Mouse (Mus musculus) kidney, embryonic 14.5 days (tissue): ENCODE results near the gene Arhgap10. TPM values are rescaled to one million over a fixed set of nuclear protein-coding genes. Genes with fewer than 3 reads are reported as not detected.

ENCODE experiments used
- ATAC-seq: fragments of 200-750 bp; cut with Nextera tagmentation; 2 replicates; pipeline ENCODE4 v1.8.0; 2017; ENCODE audit warnings: moderate number of reproducible peaks, mild to moderate bottlenecking, moderate TSS enrichment, moderate library complexity; ENCODE audit not compliant: low FRiP score, low TSS enrichment
- H3K27ac ChIP-seq: fragments of 300-500 bp; sonication (generic); 2 replicates; pipeline ENCODE4 v1.5.1; 2014; ENCODE audit warnings: low read depth, mild to moderate bottlenecking, low read length, moderate library complexity, mixed read lengths
- H3K27me3 ChIP-seq: fragments of 300-500 bp; sonication (generic); 2 replicates; pipeline ENCODE4 v1.6.1; 2014; ENCODE audit warnings: mild to moderate bottlenecking, low read length; ENCODE audit not compliant: control insufficient read depth, insufficient read depth
- H3K36me3 ChIP-seq: fragments of 300-500 bp; sonication (generic); 2 replicates; pipeline ENCODE4 v1.6.1; 2014; ENCODE audit warnings: low read length, mixed read lengths; ENCODE audit not compliant: control insufficient read depth, insufficient read depth
- H3K4me1 ChIP-seq: fragments of 300-500 bp; sonication (generic); 2 replicates; pipeline ENCODE4 v1.6.1; 2014; ENCODE audit warnings: low read length, mixed read lengths; ENCODE audit not compliant: control insufficient read depth, insufficient read depth
- H3K4me2 ChIP-seq: fragments of 300-500 bp; sonication (generic); replicated peaks from 2 replicates; pipeline ENCODE4 v1.6.1; 2014; ENCODE audit warnings: low read depth, mild to moderate bottlenecking, low read length
- H3K4me3 ChIP-seq: fragments of 300-500 bp; sonication (generic); 2 replicates; pipeline ENCODE4 v1.5.1; 2014; ENCODE audit warnings: mild to moderate bottlenecking, low read length
- H3K9ac ChIP-seq: fragments of 300-500 bp; sonication (generic); 2 replicates; pipeline ENCODE4 v1.6.1; 2014; ENCODE audit warnings: low read depth, mild to moderate bottlenecking, low read length, moderate library complexity
- H3K9me3 ChIP-seq: fragments of 300-500 bp; sonication (generic); 2 replicates; pipeline ENCODE4 v1.6.1; 2016; ENCODE audit warnings: low read length; ENCODE audit not compliant: control insufficient read depth
- WGBS: fragments of 180-500 bp; shearing (Covaris S2); extraction: QIAGEN DNeasy Blood & Tissue Kit; methylation state at CpG from one replicate; pipeline ENCODE4 v1.1.7; 2014; 5-methylcytosine and 5-hydroxymethylcytosine counted together
- polyA plus RNA-seq: library from polyadenylated mRNA; unstranded; fragments of >200 nt; fragmentation: Nextera tagmentation; extraction: Ambion mirVana; gene quantifications from 2 replicates; pipeline ENCODE4 v1.2.1, GENCODE M21; 2014

The Arhgap10 gene
- polyA plus RNA-seq, 1 experiment from 2014 or later = 29.4 TPM

- Histone ChIP-seq H3K9ac (no peak overlapping the region), H3K4me2 (no peak overlapping the region), H3K36me3 (peaks cover 11% of the 10 kb centered on the region), H3K27me3 (no peaks in the 10 kb centered on the region), H3K4me3 (no peak overlapping the region), H3K27ac (no peak overlapping the region), H3K9me3 (peaks cover 4% of the 10 kb centered on the region), H3K4me1 (no peaks in the 10 kb centered on the region)
- 94% methylated on average over 3 of the region's 3 CpGs for WGBS
- ATAC-seq = no peak
Observed at GRCm38 (mm10) chr8:77401934-77402333, 115.8 kb downstream of the Arhgap10 start.

- no peak overlapping the region for H3K4me2 ChIP-seq
- ATAC-seq = no peak
- peaks cover 8% of the 10 kb centered on the region for H3K9me3 ChIP-seq
- no peak overlapping the region for H3K9ac ChIP-seq
- 93% methylated on average over 5 of the region's 5 CpGs for WGBS
- H3K27me3 ChIP-seq = no peaks in the 10 kb centered on the region
- no peaks in the 10 kb centered on the region for H3K4me1 ChIP-seq
- no peak overlapping the region for H3K27ac ChIP-seq
- H3K4me3 ChIP-seq = no peak overlapping the region
- peaks cover 18% of the 10 kb centered on the region for H3K36me3 ChIP-seq
Observed at GRCm38 (mm10) chr8:77401140-77401539, 116.6 kb downstream of the Arhgap10 start.

GRCm38 (mm10) chr8:77384080-77384479 lies 133.7 kb downstream of the Arhgap10 start:
- Histone ChIP-seq H3K27me3 (no peaks in the 10 kb centered on the region), H3K9me3 (no peaks in the 10 kb centered on the region), H3K9ac (no peak overlapping the region), H3K36me3 (peaks cover 28% of the 10 kb centered on the region), H3K27ac (no peak overlapping the region), H3K4me2 (no peak overlapping the region), H3K4me1 (no peaks in the 10 kb centered on the region), H3K4me3 (no peak overlapping the region)
- ATAC-seq = no peak
- WGBS = 89% methylated on average over 6 of the region's 6 CpGs

- H3K27ac ChIP-seq = no peak overlapping the region
- no peak overlapping the region for H3K9ac ChIP-seq
- H3K27me3 ChIP-seq = no peaks in the 10 kb centered on the region
- H3K4me1 ChIP-seq = no peaks in the 10 kb centered on the region
- 89% methylated on average over 8 of the region's 8 CpGs for WGBS
- H3K4me3 ChIP-seq = no peak overlapping the region
- no peak for ATAC-seq
- no peak overlapping the region for H3K4me2 ChIP-seq
- no peaks in the 10 kb centered on the region for H3K9me3 ChIP-seq
- H3K36me3 ChIP-seq = peaks cover 28% of the 10 kb centered on the region
Observed at GRCm38 (mm10) chr8:77383671-77384070, 134.1 kb downstream of the Arhgap10 start.

- Histone ChIP-seq H3K36me3 (peaks cover 23% of the 10 kb centered on the region), H3K4me1 (no peaks in the 10 kb centered on the region), H3K27me3 (no peaks in the 10 kb centered on the region), H3K4me3 (no peak overlapping the region), H3K9me3 (no peaks in the 10 kb centered on the region), H3K9ac (no peak overlapping the region), H3K27ac (no peak overlapping the region), H3K4me2 (no peak overlapping the region)
- ATAC-seq = no peak
- 56% methylated on average over 6 of the region's 6 CpGs for WGBS
Observed at GRCm38 (mm10) chr8:77380844-77381243, 136.9 kb downstream of the Arhgap10 start.

- Histone ChIP-seq H3K4me1 (no peaks in the 10 kb centered on the region), H3K27me3 (no peaks in the 10 kb centered on the region), H3K4me3 (no peak overlapping the region), H3K27ac (no peak overlapping the region), H3K9ac (no peak overlapping the region), H3K4me2 (no peak overlapping the region), H3K36me3 (peaks cover 26% of the 10 kb centered on the region), H3K9me3 (no peaks in the 10 kb centered on the region)
- 67% methylated on average over 11 of the region's 11 CpGs for WGBS
- ATAC-seq = no peak
Observed at GRCm38 (mm10) chr8:77379300-77379699, 138.5 kb downstream of the Arhgap10 start.

- WGBS = 24% methylated on average over 5 of the region's 5 CpGs
- no peak overlapping the region for H3K4me3 ChIP-seq
- no peak overlapping the region for H3K27ac ChIP-seq
- no peaks in the 10 kb centered on the region for H3K27me3 ChIP-seq
- H3K36me3 ChIP-seq = peaks cover 22% of the 10 kb centered on the region
- no peak overlapping the region for H3K4me2 ChIP-seq
- ATAC-seq = peak; percentile 83; the same call in 1 of the 2 replicates
- H3K9me3 ChIP-seq = no peaks in the 10 kb centered on the region
- H3K4me1 ChIP-seq = no peaks in the 10 kb centered on the region
- H3K9ac ChIP-seq = no peak overlapping the region
Observed at GRCm38 (mm10) chr8:77376451-77376853, 141.3 kb downstream of the Arhgap10 start.

GRCm38 (mm10) chr8:77375999-77376398 lies 141.8 kb downstream of the Arhgap10 start:
- no peaks in the 10 kb centered on the region for H3K4me1 ChIP-seq
- 82% methylated on average over 2 of the region's 2 CpGs for WGBS
- no peaks in the 10 kb centered on the region for H3K9me3 ChIP-seq
- no peak overlapping the region for H3K4me2 ChIP-seq
- no peak overlapping the region for H3K27ac ChIP-seq
- H3K27me3 ChIP-seq = no peaks in the 10 kb centered on the region
- no peak overlapping the region for H3K4me3 ChIP-seq
- ATAC-seq = no peak
- H3K9ac ChIP-seq = no peak overlapping the region
- peaks cover 18% of the 10 kb centered on the region; the same call in 1 of the 2 replicates for H3K36me3 ChIP-seq

- Histone ChIP-seq H3K4me2 (no peak overlapping the region), H3K9ac (no peak overlapping the region), H3K36me3 (peaks cover 9% of the 10 kb centered on the region; the same call in 1 of the 2 replicates), H3K4me1 (no peaks in the 10 kb centered on the region), H3K4me3 (no peak overlapping the region), H3K27ac (no peak overlapping the region), H3K9me3 (no peaks in the 10 kb centered on the region), H3K27me3 (no peaks in the 10 kb centered on the region)
- WGBS = 89% methylated on average over 6 of the region's 6 CpGs
- ATAC-seq = no peak
Observed at GRCm38 (mm10) chr8:77371006-77371405, 146.7 kb downstream of the Arhgap10 start.
